Mouse (Mus musculus): ENCODE results near the gene Cpeb4. TPM values are rescaled to one million over a fixed set of nuclear protein-coding genes. Genes with fewer than 3 reads are reported as not detected.

Gene Cpeb4
- polyA plus RNA-seq, 1 experiment, result 8.2 TPM

DNA sequence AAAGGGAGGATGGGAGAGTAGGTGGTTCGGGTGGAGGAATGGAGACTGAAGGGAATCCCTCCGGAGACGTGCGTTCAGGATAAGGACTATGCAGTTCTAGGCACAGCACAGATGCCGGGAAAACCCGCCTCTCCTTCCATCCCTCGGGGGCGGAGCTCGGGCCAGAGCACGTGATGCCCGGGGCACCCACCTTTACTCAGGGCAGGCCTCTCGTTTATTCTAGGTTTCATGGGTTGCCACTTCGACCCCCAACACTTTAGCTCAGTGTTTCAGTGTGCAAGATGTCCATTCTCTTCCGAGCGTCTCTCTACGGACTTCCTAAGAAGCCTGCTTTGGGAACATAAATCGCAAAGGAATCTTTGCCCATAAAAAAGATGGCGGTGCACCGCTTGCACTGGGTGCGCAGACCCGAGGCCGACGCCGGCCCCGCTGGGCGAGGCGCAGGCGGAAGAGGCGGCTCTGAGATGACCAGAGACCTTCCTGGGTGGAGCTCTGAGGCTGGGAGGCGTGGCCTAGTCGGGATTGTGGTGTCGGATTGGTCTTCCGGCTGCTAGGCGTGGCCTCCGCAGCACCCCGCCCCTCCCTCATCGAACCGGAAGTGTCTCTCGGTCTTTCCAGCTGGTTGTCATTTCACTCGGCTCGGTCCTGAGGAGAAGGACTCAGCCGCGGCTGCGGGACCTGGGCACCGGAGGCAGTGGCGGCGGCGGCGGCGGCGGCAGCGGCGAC is 1.6 kb upstream of the Cpeb4 start:
- no peak for TF ChIP-seq GATA1 (IDR thresholded peaks at IDR 0.05; ENCODE audit: low read length)

DNA sequence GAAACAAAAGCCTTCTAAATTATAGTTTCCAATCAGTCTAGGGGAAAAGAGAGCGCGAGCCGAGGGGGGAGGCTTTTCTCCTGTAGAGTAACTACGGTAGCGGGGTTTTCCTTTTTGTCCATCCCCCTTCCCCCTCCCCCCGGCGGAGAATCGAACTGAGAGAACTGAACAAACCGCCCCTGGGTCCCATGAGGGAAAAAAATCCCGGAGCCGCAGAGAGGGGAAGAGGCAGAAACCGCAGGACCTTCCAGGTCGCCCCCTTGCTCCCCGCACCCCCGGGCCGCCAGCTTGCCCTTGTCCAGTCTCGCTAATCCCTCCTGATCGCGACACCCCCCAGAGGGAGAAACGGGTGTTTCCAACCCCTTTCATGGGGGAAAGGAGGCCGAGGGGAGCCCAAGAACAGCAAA is 873 bp upstream of the Cpeb4 start:
- no peak for TF ChIP-seq GATA1 (IDR thresholded peaks at IDR 0.05; ENCODE audit: low read length)

DNA sequence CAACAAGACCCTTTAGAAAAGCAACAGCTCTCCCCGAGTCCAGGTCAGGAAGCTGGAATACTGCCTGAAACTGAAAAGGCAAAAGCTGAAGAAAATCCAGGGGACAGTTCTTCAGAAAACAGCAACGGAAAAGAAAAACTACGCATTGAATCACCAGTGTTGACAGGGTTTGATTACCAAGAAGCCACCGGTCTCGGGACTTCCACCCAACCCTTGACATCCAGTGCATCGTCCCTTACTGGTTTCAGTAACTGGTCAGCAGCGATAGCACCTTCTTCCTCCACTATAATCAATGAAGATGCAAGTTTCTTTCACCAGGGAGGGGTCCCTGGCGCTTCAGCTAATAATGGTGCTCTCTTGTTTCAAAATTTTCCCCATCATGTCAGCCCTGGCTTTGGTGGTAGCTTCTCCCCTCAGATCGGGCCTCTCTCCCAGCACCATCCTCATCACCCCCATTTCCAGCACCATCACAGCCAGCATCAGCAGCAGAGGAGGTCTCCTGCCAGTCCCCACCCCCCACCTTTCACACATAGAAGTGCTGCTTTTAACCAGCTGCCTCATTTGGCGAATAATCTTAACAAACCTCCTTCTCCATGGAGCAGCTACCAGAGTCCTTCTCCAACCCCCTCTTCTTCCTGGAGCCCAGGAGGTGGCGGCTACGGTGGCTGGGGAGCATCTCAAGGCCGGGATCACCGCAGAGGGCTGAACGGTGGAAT is 693 bp downstream of the Cpeb4 start:
- TF ChIP-seq GATA1 (IDR thresholded peaks at IDR 0.05; ENCODE audit: low read length), result no peak

DNA sequence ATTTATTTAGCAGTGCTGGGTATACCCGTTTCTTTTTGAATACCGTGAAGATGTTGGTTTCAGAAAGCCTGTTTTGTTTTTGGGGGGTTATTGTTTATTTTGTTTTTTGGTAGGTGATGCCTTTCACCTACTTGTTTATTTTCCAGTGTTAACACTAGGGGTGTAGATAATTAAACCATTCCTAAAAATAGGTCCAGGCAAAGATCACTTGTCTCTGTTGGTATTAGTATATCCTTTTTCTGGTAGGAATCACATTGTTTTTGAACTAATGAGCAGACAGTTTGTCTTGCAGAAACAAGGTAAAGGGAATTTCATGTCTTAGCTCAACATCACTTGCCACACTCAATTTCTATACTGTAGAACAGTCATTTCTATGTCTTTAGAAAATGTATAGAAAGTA is 2.1 kb downstream of the Cpeb4 start:
- no peak for TF ChIP-seq GATA1 (IDR thresholded peaks at IDR 0.05; ENCODE audit: low read length)

DNA sequence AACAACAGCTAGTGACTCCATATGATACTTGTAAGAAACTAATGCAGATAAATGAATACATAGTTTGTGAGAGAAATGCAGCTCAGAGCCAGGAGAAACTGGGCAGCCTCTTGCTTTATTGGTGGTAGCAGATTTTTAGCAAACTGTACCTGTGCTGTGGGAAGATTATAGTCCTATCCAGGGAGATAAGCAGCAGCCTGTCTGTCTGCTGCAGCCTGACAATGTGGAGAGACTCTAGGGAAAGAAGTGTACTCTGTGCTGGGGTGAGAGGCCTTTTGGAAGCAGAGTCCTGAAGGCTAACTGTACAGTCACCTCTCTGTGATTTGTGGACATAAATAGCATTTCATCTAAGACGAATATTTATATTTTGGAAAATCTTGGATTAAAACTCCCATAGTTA is 11.7 kb downstream of the Cpeb4 start:
- TF ChIP-seq GATA1 (IDR thresholded peaks at IDR 0.05; ENCODE audit: low read length), result no peak

DNA sequence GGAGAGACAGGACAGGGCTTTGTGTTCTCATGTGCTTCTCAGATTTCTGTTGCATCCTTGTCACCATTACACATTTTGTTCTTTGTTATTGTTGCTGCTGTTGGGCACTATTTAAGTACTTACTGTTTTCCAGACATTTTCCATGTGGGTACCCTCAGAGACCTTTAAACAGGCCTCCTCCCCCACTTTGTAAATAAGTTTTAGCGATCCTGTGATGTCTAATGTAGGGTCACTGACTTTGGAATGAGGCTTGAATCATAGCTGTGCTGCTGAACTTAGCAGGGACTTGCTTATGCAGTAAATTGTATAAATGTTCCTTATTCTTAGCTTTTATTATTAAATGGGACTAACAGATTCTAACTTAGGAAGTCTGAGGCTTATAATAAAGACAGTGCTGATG is 13.8 kb downstream of the Cpeb4 start:
- TF ChIP-seq GATA1 (IDR thresholded peaks at IDR 0.05; ENCODE audit: low read length), result no peak

DNA sequence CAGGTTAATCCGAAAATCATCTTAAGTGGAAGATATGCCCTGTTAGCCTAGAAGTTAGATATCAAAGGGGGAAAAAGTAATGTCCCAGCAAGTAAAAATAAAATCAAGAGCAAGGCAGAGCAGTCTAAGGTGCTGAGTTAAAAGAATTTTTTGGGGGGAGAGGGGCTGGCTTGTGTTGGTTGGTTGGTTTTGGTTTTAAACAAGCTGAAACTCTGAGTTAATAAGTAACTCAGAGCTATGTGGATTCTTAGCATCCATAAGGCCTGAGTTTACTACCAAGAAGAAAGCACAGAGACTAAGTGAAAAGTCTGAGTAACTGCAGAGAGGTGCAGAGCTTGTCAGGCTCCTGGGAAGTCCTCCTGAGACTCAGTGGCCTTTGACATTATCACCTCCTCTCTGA is 16.2 kb downstream of the Cpeb4 start:
- TF ChIP-seq GATA1 (IDR thresholded peaks at IDR 0.05; ENCODE audit: low read length), result no peak

DNA sequence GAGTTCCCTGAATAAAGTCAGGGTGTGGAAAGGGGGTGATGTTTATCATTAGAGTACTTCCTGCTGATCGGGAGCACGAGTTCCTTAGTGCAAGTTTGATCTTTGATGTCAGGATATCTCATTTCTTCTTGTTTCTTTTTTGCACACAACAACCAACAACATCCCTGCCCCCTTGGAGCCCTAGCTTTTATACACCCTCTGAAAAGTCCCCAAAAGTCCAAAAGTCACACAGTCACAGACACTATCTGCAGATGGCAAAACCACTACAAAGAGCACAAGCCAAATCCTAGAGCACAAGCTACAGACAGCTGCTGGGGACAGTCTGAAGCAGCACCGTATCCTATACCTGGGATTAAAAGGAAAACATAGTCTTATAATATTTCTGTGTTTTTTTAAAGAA is 20.1 kb downstream of the Cpeb4 start:
- no peak for TF ChIP-seq GATA1 (IDR thresholded peaks at IDR 0.05; ENCODE audit: low read length)

DNA sequence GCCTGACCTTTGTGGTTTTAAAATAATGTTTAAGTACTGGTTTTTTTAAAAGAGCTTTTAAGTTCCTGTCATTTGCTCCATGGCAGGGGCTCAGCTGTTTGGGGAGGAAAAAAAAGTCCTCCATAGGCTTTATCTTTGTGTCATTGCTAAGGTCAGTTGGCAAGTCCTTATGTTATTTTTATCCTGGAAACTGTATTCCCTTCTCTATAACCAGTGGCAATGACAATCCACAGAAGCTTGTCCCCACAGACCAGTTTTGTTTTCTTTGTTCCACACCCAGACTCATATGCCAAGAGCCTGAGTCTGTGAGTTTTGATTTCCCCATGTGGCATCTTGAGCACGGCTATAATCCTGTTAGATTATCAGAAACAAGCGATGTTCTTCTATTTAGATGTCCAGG is 21.6 kb downstream of the Cpeb4 start:
- no peak for TF ChIP-seq GATA1 (IDR thresholded peaks at IDR 0.05; ENCODE audit: low read length)

DNA sequence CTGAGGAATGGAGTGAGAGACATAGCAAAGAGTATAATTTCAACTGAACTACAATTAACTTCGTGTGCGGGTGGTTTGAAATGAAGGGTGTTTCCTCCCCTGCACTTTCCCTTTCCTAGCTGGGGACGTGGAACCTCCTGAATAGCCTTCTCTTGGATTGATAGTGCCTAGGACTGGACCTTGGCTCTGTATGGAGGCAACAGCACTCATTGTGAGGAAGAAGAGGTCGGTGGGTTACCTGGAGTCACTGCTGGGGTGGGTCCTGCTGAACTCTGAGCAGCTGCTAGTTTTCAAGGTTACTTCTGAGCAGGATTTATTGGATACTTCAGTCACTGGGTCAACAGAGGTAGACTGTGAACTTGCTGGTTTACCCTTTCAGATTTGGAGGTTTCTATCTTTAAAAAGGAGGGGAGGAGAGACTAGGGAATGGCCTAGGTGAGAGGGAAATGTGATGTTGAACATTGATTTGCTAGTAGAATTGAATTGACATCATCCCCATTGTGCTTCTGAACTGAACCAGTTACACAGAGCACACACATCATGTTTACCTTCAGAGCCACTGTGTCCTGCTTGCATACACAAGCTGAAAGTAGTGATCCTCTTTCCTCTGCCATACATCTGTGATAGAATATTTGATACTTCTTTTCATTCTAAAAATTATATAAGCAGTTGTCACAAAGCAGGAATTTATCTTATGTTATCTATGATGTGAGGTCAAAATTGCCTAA is 24.2 kb downstream of the Cpeb4 start:
- TF ChIP-seq GATA1 (IDR thresholded peaks at IDR 0.05; ENCODE audit: low read length), result no peak

DNA sequence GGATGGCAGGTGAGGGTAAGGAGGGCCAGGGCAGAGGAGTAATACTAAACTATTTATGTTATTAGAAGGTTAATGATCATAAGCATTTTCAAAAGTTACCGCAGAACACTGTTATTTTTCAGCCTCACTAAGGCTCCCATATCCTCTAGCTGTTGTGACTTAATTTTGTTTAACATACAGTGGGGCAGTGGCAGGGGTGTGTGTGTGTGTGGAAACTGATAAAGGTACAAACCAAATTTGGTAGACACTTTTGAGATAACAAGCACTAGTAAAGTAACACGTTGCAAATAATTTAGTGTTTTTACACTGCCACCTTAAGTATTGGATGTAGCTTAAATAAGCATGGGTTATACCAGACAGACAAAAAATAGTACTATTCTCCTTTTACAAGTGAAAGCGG is 24.9 kb downstream of the Cpeb4 start:
- TF ChIP-seq GATA1 (IDR thresholded peaks at IDR 0.05; ENCODE audit: low read length), result no peak

DNA sequence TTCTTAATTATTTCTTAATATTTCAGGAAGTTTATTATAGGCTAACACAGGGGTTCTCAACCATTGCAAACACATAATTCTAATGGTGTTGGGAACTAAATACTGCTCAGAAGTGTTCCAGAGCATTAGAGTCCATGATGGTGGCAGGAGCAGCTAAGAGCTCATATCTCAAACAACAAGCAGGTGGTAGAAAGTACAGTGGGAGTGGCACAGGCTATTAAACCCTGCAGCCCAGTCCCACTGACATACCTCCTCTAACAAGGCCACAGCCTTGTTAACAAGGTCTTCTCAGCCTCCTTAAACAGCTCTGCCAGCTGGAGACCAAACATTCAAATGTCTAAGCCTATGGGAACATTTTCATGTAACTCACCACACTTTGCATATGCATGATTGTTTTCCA is 27.2 kb downstream of the Cpeb4 start:
- no peak for TF ChIP-seq GATA1 (IDR thresholded peaks at IDR 0.05; ENCODE audit: low read length)

DNA sequence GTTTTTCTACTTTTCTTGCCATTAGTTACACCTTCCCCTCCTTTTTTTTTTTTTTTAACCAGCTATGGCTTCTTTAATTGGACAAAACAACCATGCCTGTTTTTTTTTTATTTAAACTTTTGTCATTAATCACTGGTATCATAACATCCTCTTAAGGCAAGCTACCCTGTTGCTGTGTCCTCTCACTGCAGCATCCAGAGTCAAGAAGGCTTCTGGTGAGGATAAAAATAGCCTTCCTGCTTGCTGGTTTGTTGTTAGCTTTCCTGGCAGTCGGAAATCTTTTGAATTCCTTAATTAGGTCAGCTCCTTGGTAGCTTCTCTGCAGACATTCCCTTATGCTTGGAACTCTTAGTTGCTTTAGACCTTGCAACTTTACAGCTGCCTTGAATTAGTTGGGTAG is 28.7 kb downstream of the Cpeb4 start:
- no peak for TF ChIP-seq GATA1 (IDR thresholded peaks at IDR 0.05; ENCODE audit: low read length)

DNA sequence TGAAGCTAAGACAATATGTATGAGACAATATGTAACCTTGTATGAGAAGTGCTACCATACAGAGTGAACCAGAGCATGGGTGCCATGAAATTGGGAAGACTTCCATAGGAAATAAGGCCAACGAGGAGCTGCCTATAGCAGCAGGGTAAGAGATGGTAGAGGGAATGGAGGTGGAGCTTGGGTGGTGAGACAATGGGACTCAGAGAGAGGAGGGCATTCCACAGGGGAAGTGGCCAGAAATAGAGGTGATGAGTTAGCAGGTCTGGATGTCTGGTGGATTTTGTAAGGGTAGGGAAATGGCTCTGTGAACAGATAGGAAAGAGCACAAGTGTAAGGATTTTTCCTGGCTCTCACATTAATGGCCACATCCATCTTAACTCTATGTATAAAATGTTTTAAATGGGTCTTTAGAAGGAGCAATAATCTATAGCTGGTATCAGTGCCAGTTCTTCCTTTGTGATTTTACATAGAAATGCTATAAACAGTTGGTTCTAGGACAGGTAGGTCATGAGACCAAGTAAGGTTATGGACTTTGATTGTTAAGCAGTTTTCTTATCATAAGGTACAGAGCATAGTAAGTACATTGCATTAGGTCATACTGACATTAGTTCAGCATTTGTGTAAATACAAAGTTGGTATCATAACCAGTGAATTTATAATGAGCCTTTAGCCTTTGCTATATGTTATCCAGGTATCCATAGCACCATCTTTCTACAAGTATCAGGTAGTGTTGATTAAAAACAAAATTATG is 30.4 kb downstream of the Cpeb4 start:
- no peak for TF ChIP-seq GATA1 (IDR thresholded peaks at IDR 0.05; ENCODE audit: low read length)

DNA sequence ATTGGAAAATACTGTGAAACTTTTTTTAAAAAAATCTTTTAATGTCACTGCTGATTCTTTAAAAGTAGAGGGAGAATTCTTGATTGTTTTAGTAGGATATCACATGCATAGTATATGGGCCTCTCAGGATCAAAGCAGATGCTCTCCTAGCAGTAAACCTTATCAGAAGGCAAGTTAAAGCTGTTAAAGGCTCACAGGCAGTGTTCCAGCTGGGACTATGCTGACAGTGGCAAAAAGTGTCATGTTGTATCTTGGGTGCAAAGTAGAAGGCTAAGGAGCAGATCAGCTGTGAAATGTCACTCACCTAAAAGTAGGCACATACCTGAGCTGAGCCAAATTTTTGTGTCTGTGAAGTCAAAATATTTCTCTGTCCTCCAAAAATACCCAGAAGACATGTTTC is 34.5 kb downstream of the Cpeb4 start:
- no peak for TF ChIP-seq GATA1 (IDR thresholded peaks at IDR 0.05; ENCODE audit: low read length)

DNA sequence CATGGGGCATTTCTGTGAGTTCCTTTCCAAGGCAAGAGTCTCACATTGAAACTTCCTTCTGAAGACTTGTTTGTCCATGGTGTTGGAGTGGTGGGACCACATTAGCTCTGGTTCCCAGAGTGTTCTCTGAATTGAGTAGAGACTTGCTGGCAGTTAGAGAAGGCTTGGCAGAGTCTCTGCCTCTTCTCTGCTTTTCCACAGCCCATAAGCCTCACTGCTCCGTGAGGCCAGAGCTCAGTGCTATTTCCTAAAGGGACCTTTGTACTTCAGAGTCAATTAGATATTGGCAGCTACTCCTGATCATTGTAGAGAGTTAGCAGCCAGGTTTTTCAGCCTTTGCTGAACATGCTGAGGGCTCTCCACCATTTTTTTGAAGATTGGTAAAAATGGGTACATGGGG is 35.6 kb downstream of the Cpeb4 start:
- TF ChIP-seq GATA1 (IDR thresholded peaks at IDR 0.05; ENCODE audit: low read length), result no peak

All from G1E-ER4 (cell line).